Mouse (Mus musculus) intestine, embryonic 14.5 days (tissue): Measurements from ENCODE around the gene Npepps. TPM values are rescaled to one million over a fixed set of nuclear protein-coding genes. Genes with fewer than 3 reads are reported as not detected.
"Not testable (repeated sequence)": the region's sequence is repeated elsewhere in the genome, so short reads cannot be mapped to it uniquely, and the experiment has no call there.

ENCODE experiments used
- ATAC-seq: fragments of 200-750 bp; cut with Nextera tagmentation; replicated peaks from 2 replicates; pipeline ENCODE4 v1.8.0; 2017; ENCODE audit warnings: low read depth, moderate number of reproducible peaks, moderate TSS enrichment, moderate library complexity; ENCODE audit not compliant: low FRiP score, low TSS enrichment
- DNase-seq: peaks from one replicate; pipeline ENCODE4 v3.0.0-alpha.2; 2018; ENCODE audit warnings: low spot score
- H3K27ac ChIP-seq: fragments of 300-500 bp; sonication (generic); 2 replicates; pipeline ENCODE4 v1.5.1; 2014; ENCODE audit warnings: low read depth, mild to moderate bottlenecking, control low read depth
- H3K27me3 ChIP-seq: fragments of 300-500 bp; sonication (generic); replicated peaks from 2 replicates; pipeline ENCODE4 v1.6.1; 2014; ENCODE audit warnings: low read length, control low read depth; ENCODE audit not compliant: control insufficient read depth, insufficient read depth
- H3K36me3 ChIP-seq: fragments of 300-500 bp; sonication (generic); 2 replicates; pipeline ENCODE4 v1.6.1; 2014; ENCODE audit warnings: low read length, control low read depth; ENCODE audit not compliant: control insufficient read depth, insufficient read depth
- H3K4me1 ChIP-seq: fragments of 300-500 bp; sonication (generic); replicated peaks from 2 replicates; pipeline ENCODE4 v1.6.1; 2014; ENCODE audit warnings: low read length, control low read depth, mixed read lengths; ENCODE audit not compliant: control insufficient read depth, insufficient read depth
- H3K4me2 ChIP-seq: fragments of 300-500 bp; sonication (generic); 2 replicates; pipeline ENCODE4 v1.6.1; 2014; ENCODE audit warnings: low read length
- H3K4me3 ChIP-seq: fragments of 300-500 bp; sonication (generic); 2 replicates; pipeline ENCODE4 v1.5.1; 2014; ENCODE audit warnings: low read depth, low read length, control low read depth, mixed read lengths
- H3K9ac ChIP-seq: fragments of 300-500 bp; sonication (generic); 2 replicates; pipeline ENCODE4 v1.6.1; 2014; ENCODE audit warnings: mild to moderate bottlenecking, low read length
- H3K9me3 ChIP-seq: fragments of 300-500 bp; sonication (generic); 2 replicates; pipeline ENCODE4 v1.6.1; 2016; ENCODE audit warnings: low read length, control low read depth; ENCODE audit not compliant: control insufficient read depth
- WGBS: fragments of 180-500 bp; shearing (Covaris S2); extraction: QIAGEN DNeasy Blood & Tissue Kit; methylation state at CpG from one replicate; pipeline ENCODE4 v1.1.7; 2014; 5-methylcytosine and 5-hydroxymethylcytosine counted together
- polyA plus RNA-seq: library from polyadenylated mRNA; unstranded; fragments of >200 nt; fragmentation: Nextera tagmentation; extraction: Ambion mirVana; gene quantifications from 2 replicates; pipeline ENCODE4 v1.2.1, GENCODE M21; 2014

Gene Npepps
- polyA plus RNA-seq, 1 experiment from 2014 or later, result 83.1 TPM

DNA sequence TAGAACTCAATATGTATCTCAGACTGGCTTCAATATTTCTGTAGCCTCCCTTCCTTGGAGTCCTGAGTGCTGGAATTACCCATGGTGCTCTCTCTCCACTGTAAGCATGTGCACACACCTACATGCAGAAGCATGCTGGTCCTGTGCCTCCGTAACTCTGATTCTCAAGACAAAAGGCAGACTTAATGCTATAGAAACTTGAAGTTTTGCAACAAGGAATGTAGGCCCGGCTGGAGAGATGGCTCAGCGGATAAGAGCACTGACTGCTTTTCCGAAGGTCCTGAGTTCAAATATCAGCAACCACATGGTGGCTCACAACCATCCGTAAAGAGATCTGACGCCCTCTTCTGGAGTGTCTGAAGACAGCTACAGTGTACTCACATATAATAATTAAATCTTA lies 90.8 kb downstream of the Npepps start:
- H3K4me3 ChIP-seq, DNase-seq, H3K4me2 ChIP-seq, H3K9me3 ChIP-seq, H3K9ac ChIP-seq, H3K27me3 ChIP-seq, ATAC-seq: not testable (repeated sequence)
- 87% methylated on average over 6 of the region's 6 CpGs for WGBS
- H3K27ac ChIP-seq, result 0 out of 2 replicates have a peak overlapping the region, but pooled peaks have one; percentile 16
- H3K36me3 ChIP-seq, result peaks cover 17% of the 10 kb centered on the region
- H3K4me1 ChIP-seq, result peaks cover 23% of the 10 kb centered on the region

DNA sequence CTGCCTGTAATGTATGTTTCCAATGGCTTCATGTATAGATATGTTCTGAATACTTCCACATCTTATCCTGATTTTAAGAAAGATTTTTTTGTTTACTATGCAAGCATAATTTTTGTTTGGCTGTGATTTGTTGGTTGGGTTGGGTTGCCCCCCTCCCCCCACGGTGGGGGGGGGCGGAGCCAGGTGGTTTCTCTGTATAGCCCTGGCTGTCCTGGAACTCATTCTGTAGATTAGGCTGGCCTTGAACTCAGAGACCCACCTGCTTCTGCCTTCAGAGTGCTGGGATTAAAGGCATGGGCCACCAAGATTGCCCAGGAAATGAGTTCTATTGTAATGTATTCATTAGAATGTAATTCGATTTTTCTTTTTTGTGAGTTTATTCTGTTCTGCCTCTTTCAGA lies 91.2 kb downstream of the Npepps start:
- peak overlapping the region; percentile 87 for H3K4me3 ChIP-seq
- H3K4me1 ChIP-seq, result peaks cover 25% of the 10 kb centered on the region
- H3K9ac ChIP-seq, result peak overlapping the region; percentile 73
- peaks cover 21% of the 10 kb centered on the region for H3K36me3 ChIP-seq
- WGBS, result 34% methylated on average over 3 of the region's 3 CpGs
- peak overlapping the region; percentile 95; the same call in 1 of the 2 replicates for H3K27ac ChIP-seq
- DNase-seq (no peak), ATAC-seq (no peak)
- no peaks in the 10 kb centered on the region for H3K9me3 ChIP-seq
- H3K4me2 ChIP-seq, result peak overlapping the region; percentile 82
- H3K27me3 ChIP-seq, result no peaks in the 10 kb centered on the region

DNA sequence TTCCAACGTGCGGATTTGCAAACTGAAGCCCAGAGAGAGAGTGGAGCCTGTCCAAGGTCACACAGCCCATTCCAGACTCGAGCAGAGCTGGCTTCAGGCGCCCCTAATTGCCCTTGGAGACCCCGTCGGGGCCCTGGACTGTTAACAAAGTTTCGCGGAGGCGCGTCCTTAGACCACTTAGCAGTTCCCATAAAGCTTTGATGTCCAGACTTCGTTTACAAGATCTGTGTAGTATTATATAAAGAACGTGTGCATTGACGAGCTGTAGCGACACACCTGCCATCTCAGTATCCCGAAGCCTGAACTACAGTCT lies 91.8 kb downstream of the Npepps start:
- H3K36me3 ChIP-seq, result peaks cover 28% of the 10 kb centered on the region
- 0% methylated on average over 15 of the region's 15 CpGs for WGBS
- H3K9me3 ChIP-seq, result no peaks in the 10 kb centered on the region
- H3K4me1 ChIP-seq, result peaks cover 25% of the 10 kb centered on the region
- DNase-seq (no peak), ATAC-seq (no peak)
- peak overlapping the region; percentile 95 for H3K27ac ChIP-seq
- peak overlapping the region; percentile 73 for H3K9ac ChIP-seq
- H3K4me2 ChIP-seq, result peak overlapping the region; percentile 82
- H3K27me3 ChIP-seq, result no peaks in the 10 kb centered on the region
- peak overlapping the region; percentile 87 for H3K4me3 ChIP-seq

DNA sequence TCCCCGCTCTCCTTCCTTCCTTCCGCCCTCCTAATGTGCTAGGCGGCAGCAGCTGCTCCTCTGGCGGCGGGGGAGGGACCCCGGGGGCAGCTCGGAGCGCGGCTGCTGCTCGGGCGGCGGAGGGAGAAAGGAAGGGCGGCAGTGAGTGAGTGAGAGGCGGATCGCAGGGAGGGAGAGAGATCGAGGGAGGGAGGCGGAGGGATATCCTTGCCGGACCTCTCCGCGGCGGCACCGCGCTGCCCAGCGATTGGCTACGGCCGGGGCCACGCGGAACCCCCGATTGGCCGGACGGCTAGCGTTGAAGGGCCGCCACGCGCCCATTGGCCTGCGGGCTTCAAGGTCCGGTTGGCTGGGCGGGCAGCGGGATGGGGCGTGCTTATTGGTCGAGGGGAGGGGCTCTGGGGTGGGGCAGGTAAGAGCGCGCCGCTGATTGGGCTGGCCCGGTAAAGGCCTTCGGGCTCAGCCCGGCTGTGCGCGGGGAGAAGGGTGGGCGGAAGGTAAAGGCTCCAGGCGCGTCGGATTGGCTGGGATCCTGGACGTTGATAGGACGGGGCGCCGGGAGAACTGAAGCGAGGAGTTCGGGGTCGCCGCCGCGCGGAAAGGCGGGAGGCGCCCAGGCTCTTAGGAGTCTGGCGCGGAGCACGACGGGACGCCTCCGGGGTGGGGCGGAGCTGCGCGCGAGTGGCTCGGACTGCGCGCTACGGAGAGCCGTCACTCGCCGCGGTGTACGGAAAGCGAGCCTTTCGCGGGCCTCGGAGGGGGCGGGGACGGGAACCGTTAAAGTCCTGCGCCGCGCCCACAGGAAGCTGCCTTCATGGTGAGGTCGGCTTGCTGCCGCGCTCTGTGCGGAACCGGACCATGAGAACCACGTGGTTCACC lies 92.4 kb downstream of the Npepps start, which contains the start of gene Kpnb1:
Gene Kpnb1, minus strand, starts transcription at position 118 of the 879 bp plus-strand sequence.
- WGBS, result under 1% methylated on average over 96 of the region's 101 CpGs
- DNase-seq, result peak; percentile 95
- H3K4me3 ChIP-seq, result peak within 1 kb of the TSS; percentile 87
- H3K4me2 ChIP-seq, result peak within 1 kb of the TSS; percentile 85
- H3K9ac ChIP-seq, result peak within 1 kb of the TSS; percentile 96
- H3K36me3 ChIP-seq, result peaks cover 34% of the 10 kb centered on the region
- no peaks in the 10 kb centered on the region for H3K27me3 ChIP-seq
- ATAC-seq, result peak; percentile 95
- no peaks in the 10 kb centered on the region for H3K9me3 ChIP-seq
- peak within 1 kb of the TSS; percentile 97 for H3K27ac ChIP-seq
- H3K4me1 ChIP-seq, result peaks cover 25% of the 10 kb centered on the region

DNA sequence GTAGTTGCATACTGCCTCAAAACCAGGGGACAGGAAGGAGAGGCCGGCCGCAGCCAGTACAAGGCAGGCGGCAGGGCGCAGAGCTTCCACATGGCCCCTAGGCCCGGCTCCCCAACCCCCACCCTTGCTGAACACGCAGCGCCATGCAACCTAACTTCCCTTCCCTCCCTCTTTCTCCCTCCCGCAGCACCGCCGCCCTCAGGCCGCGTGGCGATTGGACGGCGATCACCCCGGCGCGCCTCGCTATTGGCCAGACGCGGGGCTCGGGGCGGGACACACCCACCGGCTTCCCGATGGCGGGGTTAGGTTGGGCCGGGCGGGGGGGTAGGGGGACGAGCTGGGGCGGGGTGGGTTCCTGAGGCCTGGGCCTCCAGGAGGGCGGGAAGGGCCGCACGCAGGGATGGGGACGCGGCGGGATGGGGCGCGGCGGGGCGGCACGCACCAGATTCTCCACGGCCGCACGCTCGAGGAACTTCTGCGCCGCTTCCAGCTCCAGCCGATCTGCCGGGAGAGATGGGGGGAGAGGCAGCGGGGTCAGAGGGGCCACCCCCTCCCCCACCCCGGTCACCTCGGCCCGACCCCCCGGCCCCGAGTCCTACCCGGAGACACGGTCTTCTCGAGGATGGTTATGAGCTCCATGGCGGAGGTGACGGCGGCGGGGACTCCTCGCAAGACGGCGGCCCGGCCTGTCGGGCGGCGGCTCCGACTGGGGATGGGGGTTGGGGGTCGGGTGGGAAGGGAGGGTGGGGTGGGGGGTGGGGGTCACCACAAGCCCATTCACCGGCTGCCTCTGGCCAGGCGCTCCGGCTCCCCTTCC lies 93.3 kb downstream of the Npepps start:
- under 1% methylated on average over 65 of the region's 74 CpGs for WGBS
- DNase-seq (peak; percentile 95), ATAC-seq (peak; percentile 67)
- Histone ChIP-seq H3K9ac (peak overlapping the region; percentile 96), H3K4me1 (peaks cover 25% of the 10 kb centered on the region), H3K4me2 (peak overlapping the region; percentile 85), H3K27me3 (no peaks in the 10 kb centered on the region), H3K4me3 (peak overlapping the region; percentile 87), H3K36me3 (peaks cover 42% of the 10 kb centered on the region), H3K27ac (peak overlapping the region; percentile 97), H3K9me3 (no peaks in the 10 kb centered on the region)

DNA sequence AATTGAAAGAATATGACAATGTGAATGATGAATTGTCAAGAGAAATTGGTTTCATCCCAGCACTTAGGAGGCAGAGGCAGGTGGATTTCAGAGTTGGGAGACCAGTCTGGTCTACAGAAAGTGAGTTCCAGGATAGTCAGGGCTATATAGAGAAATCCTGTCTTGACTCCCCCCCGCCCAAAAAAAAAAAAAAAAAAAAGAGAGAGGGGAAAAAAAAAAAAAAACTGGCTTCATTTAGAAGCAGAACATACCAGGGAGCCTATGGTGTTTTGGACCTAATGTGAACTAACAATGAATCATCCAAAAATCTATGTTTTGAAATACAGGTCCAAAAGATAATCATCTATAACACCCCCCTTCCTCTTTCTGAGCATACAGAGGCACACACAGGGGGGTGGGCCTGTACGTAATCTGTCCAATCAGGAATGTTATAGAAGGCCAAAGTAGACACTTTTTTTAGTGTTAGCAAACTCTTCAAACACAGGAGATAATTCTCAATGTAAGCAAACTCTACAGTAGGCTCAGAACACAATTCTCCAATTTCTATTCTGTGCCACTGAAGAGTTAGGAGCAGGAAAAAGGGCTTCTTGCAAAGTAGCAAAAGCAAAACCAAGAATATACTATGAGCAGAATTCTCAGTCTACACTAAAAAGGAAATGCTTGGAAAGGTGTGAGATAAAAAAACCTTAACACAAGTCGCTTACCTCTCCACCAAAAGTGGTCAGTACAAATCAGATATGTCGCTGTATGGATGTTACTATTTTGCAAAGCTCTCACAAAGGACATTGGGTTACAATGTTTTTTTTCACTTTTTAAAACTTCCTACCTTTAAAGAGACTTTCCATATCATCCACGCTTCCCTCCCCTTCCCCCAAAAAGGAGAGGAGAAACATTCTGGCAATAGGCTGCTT lies 94.5 kb downstream of the Npepps start:
- Histone ChIP-seq H3K27ac (peak overlapping the region; percentile 97; the same call in 1 of the 2 replicates), H3K36me3 (peaks cover 54% of the 10 kb centered on the region), H3K4me1 (peaks cover 25% of the 10 kb centered on the region), H3K4me3 (peak overlapping the region; percentile 87), H3K9ac (peak overlapping the region; percentile 63), H3K9me3 (no peaks in the 10 kb centered on the region), H3K4me2 (peak overlapping the region; percentile 85), H3K27me3 (no peaks in the 10 kb centered on the region)
- 61% methylated on average over 5 of the region's 5 CpGs for WGBS
- no peak for ATAC-seq
- DNase-seq, result no peak

DNA sequence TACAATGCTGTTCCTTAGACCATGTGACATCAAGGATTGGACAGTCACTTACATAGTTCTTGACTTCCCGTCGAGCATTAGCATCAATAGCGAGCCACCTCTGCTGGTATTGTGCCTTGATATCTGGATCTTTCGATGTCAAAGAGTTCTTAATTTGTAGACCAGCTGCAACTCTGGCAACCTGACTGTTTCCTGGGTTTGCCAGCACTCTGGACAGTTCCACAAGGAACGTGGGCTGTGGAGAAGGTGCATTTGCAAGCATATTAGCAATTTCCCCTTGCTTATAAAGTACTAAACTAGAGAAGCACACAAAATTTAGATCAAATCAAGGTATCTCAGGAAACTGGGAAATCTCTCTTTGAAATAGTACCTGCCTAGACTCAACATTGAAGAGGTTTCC lies 95.6 kb downstream of the Npepps start:
- no peak overlapping the region for H3K9ac ChIP-seq
- ATAC-seq (no peak), DNase-seq (no peak)
- H3K27me3 ChIP-seq, result no peaks in the 10 kb centered on the region
- no peaks in the 10 kb centered on the region for H3K9me3 ChIP-seq
- 76% methylated on average over 5 of the region's 5 CpGs for WGBS
- H3K4me3 ChIP-seq, result no peak overlapping the region
- no peak overlapping the region for H3K27ac ChIP-seq
- H3K36me3 ChIP-seq, result peaks cover 65% of the 10 kb centered on the region
- no peak overlapping the region; the same call in 1 of the 2 replicates for H3K4me2 ChIP-seq
- peaks cover 25% of the 10 kb centered on the region for H3K4me1 ChIP-seq

DNA sequence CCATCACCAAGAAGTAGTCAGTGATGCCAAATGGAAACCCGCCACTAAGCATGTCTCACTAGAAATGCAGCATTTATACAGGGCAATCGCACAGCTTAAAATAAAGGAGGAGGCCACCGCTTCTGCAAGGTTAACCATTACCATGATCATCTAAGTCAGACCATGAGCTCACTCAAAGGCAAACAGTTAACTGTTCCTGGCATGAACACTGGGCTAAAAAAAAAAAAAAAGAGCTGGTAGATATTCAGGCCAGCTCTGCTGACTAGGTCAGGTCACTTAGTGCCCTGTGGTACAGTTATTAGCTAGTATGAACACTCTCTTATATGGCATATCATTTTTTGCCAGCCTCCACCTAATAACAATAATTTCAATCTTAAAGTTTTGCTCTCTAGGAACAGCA lies 98.0 kb downstream of the Npepps start:
- Histone ChIP-seq H3K9me3 (no peaks in the 10 kb centered on the region), H3K36me3 (peaks cover 89% of the 10 kb centered on the region), H3K9ac (no peak overlapping the region), H3K4me1 (peaks cover 19% of the 10 kb centered on the region), H3K4me3 (no peak overlapping the region), H3K27ac (no peak overlapping the region), H3K27me3 (no peaks in the 10 kb centered on the region), H3K4me2 (no peak overlapping the region)
- WGBS, result 79% methylated on average over 3 of the region's 3 CpGs
- DNase-seq (no peak), ATAC-seq (no peak)
